Mouse (Mus musculus): ENCODE results near the gene Ctnna3. TPM values are rescaled to one million over a fixed set of nuclear protein-coding genes. Genes with fewer than 3 reads are reported as not detected.

The Ctnna3 gene
- total and polyA plus RNA-seq, 3 experiments, result not detected

DNA sequence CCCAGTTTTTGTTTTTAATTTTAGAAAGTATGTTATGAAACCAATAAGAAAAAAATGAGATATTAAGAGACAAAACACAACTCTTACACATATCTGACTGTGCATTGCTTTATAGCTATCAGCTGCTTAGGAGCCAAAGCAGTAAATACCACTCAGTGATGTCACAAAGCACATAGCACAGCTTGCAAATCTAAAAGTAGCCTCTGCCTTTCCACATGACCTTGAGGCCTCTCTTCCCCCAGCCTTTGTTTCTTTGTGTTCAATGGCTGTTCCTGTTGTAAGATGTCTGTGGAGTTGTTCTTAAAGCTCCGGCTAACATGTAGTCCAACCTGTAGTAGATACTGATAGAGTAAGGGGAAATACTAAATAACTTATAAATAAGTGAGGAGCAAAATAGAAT is 590.4 kb downstream of the Ctnna3 start:
- Histone ChIP-seq H3K4me3 (ENCODE audit: control insufficient read depth in 1 of 2, insufficient read depth in 1 of 2, low read depth in 2 of 2, low read length in 2 of 2) (no peak overlapping the region), H3K9ac (ENCODE audit: control insufficient read depth, low read depth, low read length, poor library complexity, severe bottlenecking) (no peak overlapping the region), H3K27ac (ENCODE audit: control insufficient read depth, low read depth, low read length) (no peak overlapping the region), H3K4me1 (ENCODE audit: control insufficient read depth in 1 of 2, insufficient read depth in 2 of 2, low read length in 2 of 2) (no peaks in the 10 kb centered on the region), H3K36me3 (ENCODE audit: control insufficient read depth in 1 of 2, insufficient read depth in 2 of 2, low read length in 2 of 2) (no peaks in the 10 kb centered on the region), H3K27me3 (ENCODE audit: control insufficient read depth in 1 of 2, insufficient read depth in 2 of 2, low read length in 2 of 2) (no peaks in the 10 kb centered on the region), H3K79me2 (ENCODE audit: control insufficient read depth, insufficient read depth, low read length, poor library complexity) (no peaks in the 10 kb centered on the region), H3K9me3 (replicated peaks; ENCODE audit: insufficient read depth, low read length) (no peaks in the 10 kb centered on the region)
- DNase-seq (ENCODE audit: low read depth, low spot score), result no peak
- TF ChIP-seq GATA1 (IDR thresholded peaks at IDR 0.05; ENCODE audit: low read depth, low read length) (no peak), ZKSCAN1 (IDR thresholded peaks at IDR 0.05; ENCODE audit: low read depth, low read length) (no peak), BHLHE40 (IDR thresholded peaks at IDR 0.05; ENCODE audit: borderline replicate concordance, low read depth, low read length) (no peak), MAZ (IDR thresholded peaks at IDR 0.05; ENCODE audit: low read depth, low read length) (no peak), MAFK (IDR thresholded peaks at IDR 0.05; ENCODE audit: borderline replicate concordance, low read depth, low read length) (no peak), GABPA (IDR thresholded peaks at IDR 0.05; ENCODE audit: low read depth, low read length) (no peak), USF1 (IDR thresholded peaks at IDR 0.05; ENCODE audit: low read depth, low read length) (no peak), NELFE (IDR thresholded peaks at IDR 0.05; ENCODE audit: low read depth, low read length) (no peak), UBTF (IDR thresholded peaks at IDR 0.05; ENCODE audit: borderline replicate concordance, insufficient read depth, low read depth, low read length) (no peak), KAT2A (conservative IDR thresholded peaks at IDR 0.05; ENCODE audit: low read depth, low read length) (no peak), CHD1 (IDR thresholded peaks at IDR 0.05; ENCODE audit: low read depth, low read length) (no peak), MYC (IDR thresholded peaks at IDR 0.05; ENCODE audit: low read depth, low read length) (no peak), SIN3A (IDR thresholded peaks at IDR 0.05; ENCODE audit: low read length) (no peak), MYB (IDR thresholded peaks at IDR 0.05; ENCODE audit: low read depth, low read length) (no peak), POLR2A (IDR thresholded peaks at IDR 0.05; ENCODE audit: control insufficient read depth in 1 of 2, insufficient read depth in 1 of 2, low read depth in 1 of 2, low read length in 2 of 2, poor library complexity in 1 of 2) (no peak), TCF12 (IDR thresholded peaks at IDR 0.05; ENCODE audit: low read depth, low read length) (no peak)

DNA sequence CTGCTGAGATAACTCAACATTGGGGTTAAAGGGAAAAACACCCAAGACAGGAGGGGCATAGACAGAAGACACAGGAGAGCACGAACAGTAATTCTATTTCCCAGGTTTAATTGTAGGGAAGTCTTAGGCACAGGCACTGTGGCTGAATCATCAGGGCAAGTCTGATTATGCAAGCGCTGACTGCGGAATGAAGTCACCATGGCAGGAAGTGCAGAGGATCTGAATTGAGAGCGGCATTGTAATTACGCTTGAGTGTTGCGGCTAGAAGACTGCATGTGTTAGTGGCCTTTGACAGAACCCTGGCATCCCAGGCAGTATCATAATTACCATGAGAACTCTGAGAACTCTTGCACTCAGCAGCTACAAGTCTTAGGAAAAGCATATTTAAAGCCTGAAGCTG is 593.4 kb downstream of the Ctnna3 start:
- Histone ChIP-seq H3K36me3 (ENCODE audit: control insufficient read depth in 1 of 2, insufficient read depth in 2 of 2, low read length in 2 of 2) (no peaks in the 10 kb centered on the region), H3K4me1 (ENCODE audit: control insufficient read depth in 1 of 2, insufficient read depth in 2 of 2, low read length in 2 of 2) (no peaks in the 10 kb centered on the region), H3K4me3 (ENCODE audit: control insufficient read depth in 1 of 2, insufficient read depth in 1 of 2, low read depth in 2 of 2, low read length in 2 of 2) (no peak overlapping the region), H3K9ac (ENCODE audit: control insufficient read depth, low read depth, low read length, poor library complexity, severe bottlenecking) (no peak overlapping the region), H3K9me3 (replicated peaks; ENCODE audit: insufficient read depth, low read length) (no peaks in the 10 kb centered on the region), H3K27ac (ENCODE audit: control insufficient read depth, low read depth, low read length) (no peak overlapping the region), H3K79me2 (ENCODE audit: control insufficient read depth, insufficient read depth, low read length, poor library complexity) (no peaks in the 10 kb centered on the region), H3K27me3 (ENCODE audit: control insufficient read depth in 1 of 2, insufficient read depth in 2 of 2, low read length in 2 of 2) (no peaks in the 10 kb centered on the region)
- no peak for DNase-seq (ENCODE audit: low read depth, low spot score)
- TF ChIP-seq RAD21 (IDR thresholded peaks at IDR 0.05; ENCODE audit: low read depth, low read length), result no peak
- TF ChIP-seq POLR2AphosphoS5 (IDR thresholded peaks at IDR 0.05; ENCODE audit: borderline replicate concordance, low read depth, low read length), result no peak
- no peak for TF ChIP-seq CHD2 (IDR thresholded peaks at IDR 0.05; ENCODE audit: low read length)
- no peak for TF ChIP-seq MYC (IDR thresholded peaks at IDR 0.05; ENCODE audit: low read depth, low read length)
